Mouse (Mus musculus) forebrain, embryonic 16.5 days (tissue): Measurements from ENCODE around the gene N4bp1. TPM values are rescaled to one million over a fixed set of nuclear protein-coding genes. Genes with fewer than 3 reads are reported as not detected.

Experiments used
- ATAC-seq: fragments of 200-750 bp; cut with Nextera tagmentation; 2 replicates; pipeline ENCODE4 v1.8.0; 2017; ENCODE audit warnings: mild to moderate bottlenecking, moderate library complexity
- H3K27ac ChIP-seq: fragments of 300-500 bp; sonication (generic); 2 replicates; pipeline ENCODE4 v1.5.1; 2014; ENCODE audit warnings: low read length, control low read depth
- H3K27me3 ChIP-seq: fragments of 300-500 bp; sonication (generic); replicated peaks from 2 replicates; pipeline ENCODE4 v1.6.1; 2014; ENCODE audit warnings: low read length; ENCODE audit not compliant: control insufficient read depth, insufficient read depth
- H3K36me3 ChIP-seq: fragments of 300-500 bp; sonication (generic); 2 replicates; pipeline ENCODE4 v1.6.1; 2014; ENCODE audit not compliant: control insufficient read depth, insufficient read depth
- H3K4me1 ChIP-seq: fragments of 300-500 bp; sonication (generic); replicated peaks from 2 replicates; pipeline ENCODE4 v1.6.1; 2014; ENCODE audit warnings: low read length; ENCODE audit not compliant: control insufficient read depth, insufficient read depth
- H3K4me2 ChIP-seq: fragments of 300-500 bp; sonication (generic); 2 replicates; pipeline ENCODE4 v1.6.1; 2014; ENCODE audit warnings: mild to moderate bottlenecking, low read length, control low read depth
- H3K4me3 ChIP-seq: fragments of 300-500 bp; sonication (generic); replicated peaks from 2 replicates; pipeline ENCODE4 v1.5.1; 2014; ENCODE audit warnings: mild to moderate bottlenecking, low read length, control low read depth
- H3K9ac ChIP-seq: fragments of 300-500 bp; sonication (generic); replicated peaks from 2 replicates; pipeline ENCODE4 v1.6.1; 2014; ENCODE audit warnings: low read depth, low read length, control low read depth
- H3K9me3 ChIP-seq: fragments of 300-500 bp; sonication (generic); 2 replicates; pipeline ENCODE4 v1.6.1; 2016; ENCODE audit warnings: low read length; ENCODE audit not compliant: control insufficient read depth
- WGBS: fragments of 180-500 bp; shearing (Covaris S2); extraction: QIAGEN DNeasy Blood & Tissue Kit; methylation state at CpG from one replicate; pipeline ENCODE4 v1.1.7; 2014; 5-methylcytosine and 5-hydroxymethylcytosine counted together
- polyA plus RNA-seq: library from polyadenylated mRNA; unstranded; fragments of >200 nt; fragmentation: Nextera tagmentation; extraction: Ambion mirVana; gene quantifications from 2 replicates; pipeline ENCODE4 v1.2.1, GENCODE M21; 2015

N4bp1 gene
- polyA plus RNA-seq, 1 experiment from 2014 or later = 10.3 TPM

GRCm38 (mm10) chr8:86920455-86920854 is 35.4 kb upstream of the N4bp1 start:
- Histone ChIP-seq H3K36me3 (no peaks in the 10 kb centered on the region), H3K9ac (no peak overlapping the region), H3K4me3 (no peak overlapping the region), H3K27ac (no peak overlapping the region), H3K4me1 (peaks cover 10% of the 10 kb centered on the region), H3K27me3 (no peaks in the 10 kb centered on the region; the same call in 1 of the 2 replicates), H3K4me2 (no peak overlapping the region), H3K9me3 (no peaks in the 10 kb centered on the region)
- 55% methylated on average over 7 of the region's 7 CpGs for WGBS
- ATAC-seq = no peak

- no peaks in the 10 kb centered on the region; the same call in 1 of the 2 replicates for H3K27me3 ChIP-seq
- ATAC-seq = no peak
- no peak overlapping the region for H3K9ac ChIP-seq
These were observed 35.0 kb upstream of the N4bp1 start for GRCm38 (mm10) chr8:86920024-86920423.

GRCm38 (mm10) chr8:86919262-86919661 is 34.2 kb upstream of the N4bp1 start:
- H3K27ac ChIP-seq = no peak overlapping the region
- H3K4me2 ChIP-seq = no peak overlapping the region
- no peak for ATAC-seq
- no peak overlapping the region for H3K9ac ChIP-seq
- H3K4me1 ChIP-seq = peaks cover 10% of the 10 kb centered on the region
- no peak overlapping the region for H3K4me3 ChIP-seq
- no peaks in the 10 kb centered on the region for H3K9me3 ChIP-seq
- H3K36me3 ChIP-seq = no peaks in the 10 kb centered on the region
- H3K27me3 ChIP-seq = no peaks in the 10 kb centered on the region; the same call in 1 of the 2 replicates
- 70% methylated on average over 4 of the region's 4 CpGs for WGBS

More at GRCm38 (mm10) chr8:86920024-86920423, 35.0 kb upstream of the N4bp1 start:
- WGBS = 84% methylated on average over 7 of the region's 7 CpGs
- peaks cover 10% of the 10 kb centered on the region for H3K4me1 ChIP-seq
- H3K9me3 ChIP-seq = no peaks in the 10 kb centered on the region
- no peak overlapping the region for H3K4me3 ChIP-seq
- H3K27ac ChIP-seq = no peak overlapping the region
- H3K4me2 ChIP-seq = no peak overlapping the region
- H3K36me3 ChIP-seq = no peaks in the 10 kb centered on the region

GRCm38 (mm10) chr8:86918093-86918492 is 33.0 kb upstream of the N4bp1 start:
- H3K4me2 ChIP-seq = no peak overlapping the region
- H3K9me3 ChIP-seq = no peaks in the 10 kb centered on the region
- H3K4me3 ChIP-seq = no peak overlapping the region
- ATAC-seq = no peak
- no peak overlapping the region for H3K27ac ChIP-seq
- no peak overlapping the region for H3K9ac ChIP-seq
- WGBS = 88% methylated on average over 2 of the region's 2 CpGs
- no peaks in the 10 kb centered on the region; the same call in 1 of the 2 replicates for H3K27me3 ChIP-seq
- H3K36me3 ChIP-seq = no peaks in the 10 kb centered on the region
- H3K4me1 ChIP-seq = peaks cover 10% of the 10 kb centered on the region

- 87% methylated on average over 2 of the region's 2 CpGs for WGBS
- Histone ChIP-seq H3K9ac (no peak overlapping the region), H3K36me3 (no peaks in the 10 kb centered on the region), H3K27me3 (no peaks in the 10 kb centered on the region; the same call in 1 of the 2 replicates), H3K4me2 (no peak overlapping the region), H3K4me3 (no peak overlapping the region), H3K4me1 (peaks cover 10% of the 10 kb centered on the region), H3K27ac (no peak overlapping the region), H3K9me3 (no peaks in the 10 kb centered on the region)
- ATAC-seq = no peak
These were observed 32.6 kb upstream of the N4bp1 start for GRCm38 (mm10) chr8:86917689-86918088.

GRCm38 (mm10) chr8:86916369-86916768 is 31.3 kb upstream of the N4bp1 start:
- no peaks in the 10 kb centered on the region for H3K9me3 ChIP-seq
- peaks cover 6% of the 10 kb centered on the region for H3K4me1 ChIP-seq
- 93% methylated on average over 4 of the region's 4 CpGs for WGBS
- no peaks in the 10 kb centered on the region; the same call in 1 of the 2 replicates for H3K27me3 ChIP-seq
- H3K4me3 ChIP-seq = no peak overlapping the region
- no peaks in the 10 kb centered on the region for H3K36me3 ChIP-seq
- no peak overlapping the region for H3K27ac ChIP-seq
- no peak for ATAC-seq
- H3K9ac ChIP-seq = no peak overlapping the region
- H3K4me2 ChIP-seq = no peak overlapping the region

GRCm38 (mm10) chr8:86911136-86911535 is 26.1 kb upstream of the N4bp1 start:
- Histone ChIP-seq H3K4me1 (no peaks in the 10 kb centered on the region), H3K36me3 (no peaks in the 10 kb centered on the region), H3K4me2 (no peak overlapping the region), H3K27me3 (no peaks in the 10 kb centered on the region), H3K27ac (no peak overlapping the region), H3K4me3 (no peak overlapping the region), H3K9ac (no peak overlapping the region), H3K9me3 (no peaks in the 10 kb centered on the region)
- WGBS = 89% methylated on average over 8 of the region's 8 CpGs
- ATAC-seq = no peak

GRCm38 (mm10) chr8:86910250-86910649 is 25.2 kb upstream of the N4bp1 start:
- no peak for ATAC-seq
- 88% methylated on average over 7 of the region's 7 CpGs for WGBS
- Histone ChIP-seq H3K36me3 (no peaks in the 10 kb centered on the region), H3K27me3 (no peaks in the 10 kb centered on the region), H3K4me1 (no peaks in the 10 kb centered on the region), H3K27ac (no peak overlapping the region), H3K4me3 (no peak overlapping the region), H3K9ac (no peak overlapping the region), H3K4me2 (no peak overlapping the region), H3K9me3 (no peaks in the 10 kb centered on the region)

- no peaks in the 10 kb centered on the region for H3K4me1 ChIP-seq
- no peaks in the 10 kb centered on the region for H3K36me3 ChIP-seq
- no peak for ATAC-seq
- no peak overlapping the region for H3K27ac ChIP-seq
- H3K27me3 ChIP-seq = no peaks in the 10 kb centered on the region
- 21% methylated on average over 6 of the region's 6 CpGs for WGBS
- H3K4me2 ChIP-seq = no peak overlapping the region
- H3K9me3 ChIP-seq = no peaks in the 10 kb centered on the region
- no peak overlapping the region for H3K4me3 ChIP-seq
- no peak overlapping the region for H3K9ac ChIP-seq
These were observed 23.5 kb upstream of the N4bp1 start for GRCm38 (mm10) chr8:86908536-86908935.

- Histone ChIP-seq H3K4me3 (no peak overlapping the region), H3K4me1 (no peaks in the 10 kb centered on the region), H3K36me3 (no peaks in the 10 kb centered on the region), H3K27me3 (no peaks in the 10 kb centered on the region; the same call in 1 of the 2 replicates), H3K9ac (no peak overlapping the region), H3K27ac (no peak overlapping the region), H3K4me2 (no peak overlapping the region), H3K9me3 (no peaks in the 10 kb centered on the region)
- ATAC-seq = no peak
- 81% methylated on average over 10 of the region's 10 CpGs for WGBS
These were observed 19.9 kb upstream of the N4bp1 start for GRCm38 (mm10) chr8:86904911-86905310.
